Mouse (Mus musculus): Measurements from ENCODE around the gene Jdp2.

DNA sequence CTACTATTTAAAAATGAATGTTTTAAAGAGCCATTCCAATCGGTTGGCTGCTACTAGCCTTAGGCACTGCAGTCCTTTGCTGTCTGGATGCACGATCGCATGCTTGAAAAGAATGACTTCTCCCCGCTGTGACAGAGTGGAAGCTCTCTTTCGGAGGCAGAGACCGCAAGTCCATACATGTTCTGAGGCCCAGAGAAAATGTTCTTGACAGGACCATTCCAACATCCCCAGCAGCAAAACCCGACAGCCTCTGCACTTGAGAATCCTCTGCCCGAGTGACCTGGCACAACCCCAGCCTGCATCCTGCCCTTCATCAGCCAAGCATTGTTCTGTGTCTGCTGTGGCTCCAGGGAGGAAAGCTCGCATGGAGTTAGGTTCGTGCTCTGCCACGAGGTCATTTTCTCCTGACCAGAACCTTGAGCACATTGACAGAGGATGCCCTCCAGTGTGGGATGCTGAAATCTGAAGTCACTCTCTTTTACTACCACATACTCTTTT lies 13.0 kb upstream of the Jdp2 start:
- no peak for TF ChIP-seq FLI1 (IDR thresholded peaks at IDR 0.05; ENCODE audit: low read length)
- TF ChIP-seq GATA1 (IDR thresholded peaks at IDR 0.05; ENCODE audit: borderline replicate concordance, low read length), result no peak
